Mouse (Mus musculus) layer of hippocampus, postnatal 25 days (tissue): Measurements from ENCODE around the gene Olfr1413. TPM values are rescaled to one million over a fixed set of nuclear protein-coding genes. Genes with fewer than 3 reads are reported as not detected.

Experiments
- DNase-seq, 2 experiments: peaks; one replicate each; pipeline ENCODE4 v3.0.0; 2022; ENCODE audit warnings: mixed read lengths in 2 of 2, low spot score in 1 of 2; ENCODE audit errors: extremely low spot score in 1 of 2
- total RNA-seq, 2 experiments: library from RNA; stranded (reverse); gene quantifications; 2 replicates each; pipeline ENCODE4 v1.2.3; 2021

The Olfr1413 gene
- not detected for total RNA-seq

DNA sequence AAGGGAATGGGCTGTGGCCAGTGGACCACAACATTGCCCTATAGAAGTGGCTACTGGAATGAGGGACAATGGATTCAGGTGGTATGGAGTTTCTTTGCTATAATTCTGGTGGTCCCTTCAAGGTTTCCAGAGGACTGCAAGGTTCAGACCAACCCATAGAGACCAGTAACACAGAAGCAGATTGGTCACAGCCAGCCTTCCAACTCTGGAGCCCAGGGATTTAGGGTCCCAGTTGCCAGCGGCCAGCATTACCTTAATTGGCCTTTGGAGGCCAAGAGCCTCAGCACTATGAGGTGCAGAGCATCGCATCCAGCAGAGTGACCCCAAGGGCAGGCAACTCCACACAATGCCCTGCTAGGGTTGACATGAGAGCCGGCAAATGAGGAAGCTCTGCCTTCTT lies at the start of gene Olfr1413:
Olfr1413 (plus strand) TSS at position 301 of the 400 bp plus-strand sequence.
- no peak for DNase-seq

DNA sequence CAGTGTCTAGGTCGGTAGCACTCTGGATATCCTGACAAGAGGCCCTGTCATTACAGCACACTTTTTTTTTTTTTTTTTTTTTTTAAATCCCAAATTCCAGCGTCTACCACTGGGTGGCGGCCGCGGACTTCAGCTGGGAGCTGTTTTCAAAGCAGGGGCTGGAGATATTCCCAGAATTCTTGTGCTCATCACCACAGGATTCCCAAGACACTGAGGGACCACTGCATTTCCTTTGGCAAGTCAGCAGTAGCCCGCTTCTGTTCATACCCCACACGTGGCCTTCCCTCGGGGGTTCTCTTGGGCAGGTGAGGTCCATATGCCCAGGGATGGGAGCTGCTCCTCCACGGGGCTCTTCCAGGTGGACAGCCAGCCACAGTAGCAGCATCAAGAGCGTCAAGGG lies 49.7 kb upstream of the Olfr1413 start:
- peak; percentile 39 to 73 for DNase-seq

DNA sequence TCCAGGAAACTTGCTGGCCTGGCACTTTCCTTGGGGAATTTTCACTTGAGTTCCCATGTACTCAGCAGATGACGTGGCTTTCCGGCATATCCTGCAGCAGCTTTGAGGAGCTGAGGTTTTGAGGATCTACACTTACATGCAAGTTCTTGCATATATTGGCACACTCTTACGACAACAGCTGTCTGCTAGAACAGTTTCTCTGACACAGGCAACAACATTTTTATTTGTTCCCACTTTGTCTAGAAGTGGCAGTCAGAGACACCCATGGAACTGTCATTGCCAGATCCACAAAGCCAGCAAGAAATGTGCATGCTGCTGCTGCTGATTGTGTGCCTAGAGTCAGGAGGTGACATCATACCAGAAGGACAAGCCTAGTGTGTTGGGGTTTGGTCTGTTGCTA lies 47.4 kb upstream of the Olfr1413 start:
- no peak for DNase-seq

DNA sequence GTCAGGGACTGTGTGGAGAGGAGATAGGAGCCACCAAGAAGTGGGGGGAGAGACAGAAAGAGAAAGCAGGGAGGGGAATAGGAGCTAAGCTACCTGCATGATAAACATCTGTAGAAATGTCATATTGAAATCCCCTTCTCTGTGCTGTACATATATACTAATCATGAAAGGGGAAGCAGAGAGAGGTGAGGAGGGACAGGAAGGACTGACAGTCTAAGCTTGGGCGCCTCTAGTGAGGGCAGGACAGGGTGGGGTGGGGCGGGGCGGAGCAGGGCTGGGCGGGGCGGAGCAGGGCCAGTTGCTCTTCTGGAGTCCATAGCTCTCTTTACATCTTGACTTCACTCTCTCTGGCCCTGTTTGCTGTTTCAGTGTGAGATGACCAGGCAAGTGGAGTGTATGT lies 34.1 kb upstream of the Olfr1413 start:
- no peak for DNase-seq

DNA sequence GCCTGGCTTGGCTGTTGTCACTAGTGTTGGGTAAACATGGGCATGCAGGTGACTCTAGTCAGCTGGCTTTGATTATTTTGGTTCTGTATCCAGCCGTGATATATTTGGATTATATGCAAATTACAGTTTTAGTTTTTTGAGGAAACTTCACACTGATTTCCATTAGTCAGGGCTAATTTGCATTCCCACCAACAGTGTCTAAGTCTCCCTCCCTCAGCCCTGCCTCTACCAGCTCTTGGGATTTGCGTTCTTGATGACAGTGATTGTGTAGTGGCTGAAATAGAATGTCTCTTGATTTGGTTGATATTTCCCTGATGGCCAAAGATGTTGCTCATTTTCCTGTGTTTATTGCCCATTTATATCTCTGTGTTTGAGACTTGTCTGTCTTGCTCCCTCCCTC lies 32.1 kb upstream of the Olfr1413 start:
- DNase-seq = no peak

DNA sequence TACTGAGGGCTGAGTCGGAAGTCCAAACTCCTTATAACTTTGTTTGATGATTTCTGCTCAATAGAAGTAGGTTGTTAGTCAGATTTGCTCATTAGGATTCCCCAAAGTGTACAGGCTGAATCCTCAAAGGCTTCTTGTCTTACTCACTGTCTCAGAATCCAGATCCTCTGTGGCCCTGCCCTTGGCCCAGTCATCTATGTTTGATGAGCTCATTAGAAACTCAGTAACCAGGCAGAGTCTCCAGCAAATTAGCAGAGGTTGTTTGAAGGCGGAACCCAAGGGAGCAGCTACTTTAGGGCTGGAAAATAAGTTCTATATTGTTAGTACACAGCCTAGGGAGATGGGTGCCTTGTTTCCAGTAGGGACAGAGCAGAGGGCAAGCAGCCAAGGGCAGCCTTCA lies 25.2 kb upstream of the Olfr1413 start:
- DNase-seq = no peak

DNA sequence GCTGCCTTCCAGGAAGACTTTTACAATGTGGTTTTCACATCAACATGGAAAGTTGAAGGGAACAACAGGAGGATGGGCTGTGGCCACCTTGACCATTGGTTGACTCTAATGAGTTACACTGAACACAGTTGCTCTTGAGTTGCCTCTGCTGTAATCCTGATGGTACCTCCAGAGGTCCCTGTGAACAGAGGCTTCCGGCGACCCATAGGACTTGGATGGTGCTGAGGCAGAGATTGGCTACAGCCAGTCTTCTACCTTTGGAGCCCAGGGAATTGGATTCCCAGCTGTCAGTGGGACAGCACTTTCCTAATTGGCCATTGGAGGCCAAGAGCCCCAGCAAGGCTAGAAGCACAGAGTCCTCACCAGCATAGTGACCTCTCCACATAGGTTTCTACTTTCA lies 14.4 kb downstream of the Olfr1413 start, which contains the start of gene Olfr1412:
Olfr1412 (plus strand) TSS at position 301 of the 400 bp plus-strand sequence.
- DNase-seq = no peak

DNA sequence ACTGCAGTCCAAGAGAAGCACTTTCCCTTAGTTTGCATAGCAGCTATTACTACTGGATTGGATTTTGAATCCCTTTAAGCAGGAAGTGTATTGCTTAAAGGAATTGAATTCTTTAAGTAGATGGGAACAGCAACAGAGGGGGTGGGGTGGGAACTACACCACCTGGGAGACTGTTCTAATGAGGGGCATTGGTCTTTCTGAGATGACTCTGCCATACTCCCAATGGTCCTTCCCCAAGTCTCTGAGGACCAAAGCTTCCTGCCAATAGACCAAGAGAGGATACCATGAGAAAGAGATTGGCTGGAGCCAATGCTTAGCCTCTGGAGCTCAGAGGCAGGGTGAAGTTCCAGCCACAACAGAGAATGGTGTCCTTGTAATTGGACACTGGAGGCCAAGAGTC lies 23.0 kb downstream of the Olfr1413 start, which contains the start of gene Olfr1411:
Olfr1411 (plus strand) TSS at position 301 of the 400 bp plus-strand sequence.
- no peak for DNase-seq

DNA sequence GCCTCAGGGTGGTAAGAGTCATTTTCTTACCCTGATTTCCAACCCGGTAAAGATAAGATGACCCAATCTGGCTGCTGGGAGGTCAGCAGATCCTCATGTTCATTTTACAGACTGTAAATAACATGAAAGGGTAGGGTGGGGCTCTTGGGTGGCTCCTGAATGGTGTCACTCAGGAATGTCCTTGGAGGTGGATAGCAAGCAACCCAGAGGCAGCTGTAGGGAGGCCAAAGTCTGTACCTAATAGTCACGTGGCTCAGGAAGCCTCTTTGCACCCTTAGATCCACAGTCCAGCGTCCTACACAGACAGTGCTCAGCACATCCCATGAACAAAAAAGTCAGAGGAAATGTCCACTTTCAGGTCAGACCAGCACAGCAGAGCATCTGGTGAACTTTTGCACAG lies 24.9 kb downstream of the Olfr1413 start:
- no peak for DNase-seq

DNA sequence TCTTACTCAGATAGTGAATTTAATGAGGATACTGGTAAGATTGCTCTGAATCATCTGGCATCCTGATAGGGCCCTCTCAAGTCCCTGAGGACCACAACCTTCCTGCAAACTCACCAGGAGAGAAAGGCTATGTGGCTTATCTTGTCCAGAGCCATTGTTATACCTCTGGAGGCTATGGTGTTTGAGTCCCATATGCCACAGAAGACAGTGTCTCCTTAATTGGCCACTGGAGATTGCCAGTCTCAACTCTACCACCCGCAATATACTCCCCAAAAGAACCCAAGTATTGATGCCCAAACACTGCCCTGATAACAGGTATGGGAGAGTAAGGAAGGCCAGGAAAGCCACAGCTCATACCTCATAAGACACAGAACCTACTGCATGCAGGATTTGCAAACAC lies 34.4 kb downstream of the Olfr1413 start, which contains the start of gene Olfr1410:
Olfr1410 (plus strand) TSS at position 301 of the 400 bp plus-strand sequence.
- no peak for DNase-seq

DNA sequence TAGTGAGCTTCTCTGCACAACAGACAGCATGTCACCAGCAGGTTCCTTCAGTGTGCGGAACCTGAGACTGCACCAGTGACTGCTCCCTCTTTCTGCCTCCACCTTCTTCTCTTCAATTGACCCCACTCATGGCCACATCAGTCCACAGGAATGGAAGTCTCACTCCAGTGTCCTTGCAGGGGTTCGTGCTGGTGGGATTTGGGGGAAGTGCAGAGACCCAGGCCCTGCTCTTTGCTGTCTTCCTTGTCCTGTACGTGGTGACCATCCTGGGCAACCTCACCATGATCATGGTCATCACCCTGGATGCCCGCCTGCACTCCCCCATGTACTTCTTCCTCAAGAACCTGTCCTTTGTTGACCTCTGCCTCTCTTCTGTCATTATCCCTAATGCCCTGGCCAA lies 36.6 kb downstream of the Olfr1413 start:
- no peak for DNase-seq

DNA sequence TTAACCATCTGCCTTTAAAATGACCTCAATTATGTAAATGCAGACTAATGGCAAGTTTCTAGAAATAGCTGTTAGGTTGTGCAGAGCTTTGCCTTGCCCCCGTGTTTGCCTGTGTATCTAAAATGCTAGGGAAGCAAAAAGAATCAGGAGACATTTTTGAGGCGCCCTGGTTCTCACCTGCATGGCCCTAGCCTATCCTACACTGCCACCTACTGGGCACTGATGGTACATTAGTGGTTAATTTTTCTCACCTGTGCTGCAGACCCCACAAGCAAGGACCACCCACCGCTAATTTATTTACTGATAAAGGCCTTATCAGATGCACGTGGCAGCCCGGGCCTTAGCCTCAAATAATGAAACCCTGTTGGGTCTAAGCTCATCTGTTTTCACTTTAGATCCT lies 39.9 kb downstream of the Olfr1413 start:
- peak; percentile 57 to 75 for DNase-seq

DNA sequence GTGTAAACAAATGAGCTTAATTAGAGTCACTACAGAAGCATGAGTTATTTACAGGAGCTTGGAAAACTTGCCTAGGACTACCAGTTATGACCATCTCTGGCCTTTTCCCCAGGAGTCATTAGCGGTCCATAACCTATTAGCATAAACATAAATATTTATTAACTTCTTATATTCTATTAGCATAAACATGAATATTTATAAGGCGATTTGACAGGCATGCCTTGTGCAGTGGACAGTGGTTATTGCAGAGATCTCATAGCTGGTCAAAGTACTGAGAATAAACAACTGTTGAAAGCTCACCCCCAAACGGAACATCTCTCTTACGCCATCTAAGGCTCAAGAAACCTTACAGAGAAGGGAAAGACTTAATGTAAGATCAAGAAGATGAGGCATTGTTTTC lies 42.1 kb downstream of the Olfr1413 start:
- no peak for DNase-seq

DNA sequence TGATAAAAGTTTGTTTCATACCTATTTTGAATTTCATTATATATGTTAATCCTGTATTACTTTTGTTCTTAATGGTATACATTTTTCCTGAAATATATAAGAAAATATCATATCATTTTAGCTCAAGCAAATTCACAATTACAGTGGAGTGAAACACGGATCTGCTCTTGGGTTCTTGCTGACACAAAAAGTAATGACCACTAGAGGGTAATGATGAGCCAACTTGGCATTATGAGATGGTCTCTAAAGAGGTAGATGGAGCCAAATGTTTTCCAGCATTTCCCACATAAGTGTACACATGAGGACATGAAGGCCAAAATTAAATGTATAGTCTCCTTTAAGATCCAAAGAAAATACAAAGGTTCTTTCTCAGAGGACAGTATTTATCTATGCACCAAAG lies 43.4 kb downstream of the Olfr1413 start:
- no peak for DNase-seq

DNA sequence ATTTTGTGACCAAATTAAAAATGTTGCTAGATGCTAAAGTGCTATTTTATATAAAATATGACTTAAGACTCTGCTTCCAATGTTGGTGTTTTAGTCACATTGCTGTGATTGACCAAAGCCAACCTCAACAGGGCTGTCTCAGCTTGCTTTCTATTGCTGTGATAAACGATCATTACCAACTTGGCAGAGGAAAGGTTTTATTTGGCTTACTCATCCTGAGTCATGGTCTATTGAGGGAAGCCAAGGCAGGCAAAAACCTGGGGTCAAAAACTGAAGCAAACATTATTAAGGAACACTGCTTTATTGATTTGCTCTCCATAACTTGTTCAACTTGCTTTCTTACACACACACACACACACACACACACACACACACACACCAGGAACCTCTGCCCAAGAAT lies 44.9 kb downstream of the Olfr1413 start:
- no peak for DNase-seq

DNA sequence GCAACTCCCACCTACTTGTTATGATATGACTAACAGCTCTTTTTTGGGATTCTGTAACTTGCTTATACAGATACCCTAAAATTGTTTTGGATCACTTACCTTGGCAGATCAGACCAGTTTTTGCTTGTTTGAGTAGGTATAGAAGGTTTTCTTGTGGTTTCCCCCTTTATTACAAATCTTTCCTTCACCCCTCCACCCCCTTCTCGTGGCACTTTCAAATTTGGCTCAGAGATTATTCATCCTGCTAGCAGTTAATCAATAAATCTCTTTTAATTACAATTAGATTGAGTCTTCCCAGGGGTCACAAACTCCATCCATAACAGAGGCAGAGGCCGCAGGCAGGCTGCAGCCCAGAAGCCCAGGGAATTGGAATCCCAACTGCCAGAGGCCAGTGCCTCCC lies 46.4 kb downstream of the Olfr1413 start, which contains the start of gene Olfr12:
Olfr12 (plus strand) TSS at position 301 of the 400 bp plus-strand sequence.
- no peak for DNase-seq

DNA sequence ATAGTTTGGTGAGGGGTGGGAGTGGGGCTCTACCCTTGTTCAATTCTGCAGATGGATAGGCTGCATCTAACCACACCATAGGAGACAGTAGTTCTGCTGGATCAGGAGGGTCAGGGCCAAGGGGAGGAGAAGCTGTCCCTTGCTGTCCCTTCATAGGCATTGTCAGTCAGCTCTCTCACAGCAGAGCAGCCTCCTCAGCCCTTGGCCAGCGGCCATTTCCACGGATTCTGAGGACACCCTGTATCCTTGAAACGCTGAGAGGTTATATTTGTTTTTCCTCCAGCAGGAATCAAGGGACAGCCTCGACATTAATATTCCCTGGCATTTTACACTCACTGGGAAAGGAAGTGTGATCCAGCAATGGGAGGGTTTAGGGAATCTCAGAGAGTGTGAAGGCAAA lies 47.2 kb downstream of the Olfr1413 start:
- DNase-seq = no peak

Other genes starting within 250 kb of the Olfr1413 start
- gene Ndufa10, start 97.5 kb upstream of the Olfr1413 start, total RNA-seq = 100 to 1,000 TPM; 259 to 264 TPM
- not detected for gene Olfr1416, start 86.2 kb upstream of the Olfr1413 start, total RNA-seq
- gene Olfr1415, start 75.2 kb upstream of the Olfr1413 start, total RNA-seq = not detected
- not detected for gene Olfr1414, start 52.7 kb upstream of the Olfr1413 start, total RNA-seq
- gene Olfr1412, start 14.5 kb downstream of the Olfr1413 start, total RNA-seq = not detected
- gene Olfr1411, start 23.1 kb downstream of the Olfr1413 start, total RNA-seq = not detected
- not detected for gene Olfr1410, start 34.5 kb downstream of the Olfr1413 start, total RNA-seq
- gene Olfr12, start 46.5 kb downstream of the Olfr1413 start, total RNA-seq = under 1 TPM in 1 of 2 experiments, not detected in 1; 0.12 TPM
- gene Cops9, start 70.7 kb downstream of the Olfr1413 start, total RNA-seq = 100 to 1,000 TPM; 323 to 367 TPM
- gene Otos, start 77.5 kb downstream of the Olfr1413 start, total RNA-seq = under 1 TPM; 0.38 to 0.44 TPM